Mouse (Mus musculus): ENCODE results near the gene Ercc1. TPM values are rescaled to one million over a fixed set of nuclear protein-coding genes. Genes with fewer than 3 reads are reported as not detected.
A peak's percentile ranks its signal among the peaks of the same experiment; 100 is the strongest.

Ercc1 gene
- total and polyA plus RNA-seq, 3 experiments, result 22.2 to 37.5 TPM; not detected in 1

GRCm38 (mm10) chr7:19319906-19320305 lies 24.7 kb upstream of the Ercc1 start:
- Histone ChIP-seq H3K9ac (ENCODE audit: control insufficient read depth, low read depth, low read length, poor library complexity, severe bottlenecking) (peak overlapping the region; percentile 52), H3K9me3 (replicated peaks; ENCODE audit: insufficient read depth, low read length) (no peaks in the 10 kb centered on the region), H3K27ac (ENCODE audit: control insufficient read depth, low read depth, low read length) (no peak overlapping the region), H3K4me1 (ENCODE audit: control insufficient read depth in 1 of 2, insufficient read depth in 2 of 2, low read length in 2 of 2) (peaks cover 0 to 25% of the 10 kb centered on the region in 2 experiments; a peak in 2 of 4 replicates), H3K36me3 (ENCODE audit: control insufficient read depth in 1 of 2, insufficient read depth in 2 of 2, low read length in 2 of 2) (no peaks in the 10 kb centered on the region), H3K79me2 (ENCODE audit: control insufficient read depth, insufficient read depth, low read length, poor library complexity) (no peaks in the 10 kb centered on the region), H3K4me3 (ENCODE audit: control insufficient read depth in 1 of 2, insufficient read depth in 1 of 2, low read depth in 2 of 2, low read length in 2 of 2) (peak overlapping the region in 1 of 2 experiments; percentile 66; a peak in 3 of 4 replicates), H3K27me3 (ENCODE audit: control insufficient read depth in 1 of 2, insufficient read depth in 2 of 2, low read length in 2 of 2) (peaks cover 0 to 2% of the 10 kb centered on the region in 2 experiments; a peak in 1 of 4 replicates)
- TF ChIP-seq MXI1 (IDR thresholded peaks at IDR 0.05; ENCODE audit: low read depth, low read length), result peak; percentile 90; the same call in 1 of the 2 replicates
- peak; percentile 32; the same call in 1 of the 2 replicates for TF ChIP-seq ELF1 (IDR thresholded peaks at IDR 0.05; ENCODE audit: low read depth, low read length)
- no peak for TF ChIP-seq EP300 (IDR thresholded peaks at IDR 0.05; ENCODE audit: low read depth in 1 of 2, low read length in 2 of 2)
- peak; percentile 96 for TF ChIP-seq SIN3A (IDR thresholded peaks at IDR 0.05; ENCODE audit: low read length)
- peak; percentile 66; the same call in 1 of the 2 replicates for TF ChIP-seq HCFC1 (IDR thresholded peaks at IDR 0.05; ENCODE audit: low read depth, low read length)
- DNase-seq (ENCODE audit: low read depth, low spot score), result peak; percentile 95

- H3K79me2 ChIP-seq (ENCODE audit: control insufficient read depth, insufficient read depth, low read length, poor library complexity), result no peaks in the 10 kb centered on the region
- H3K4me3 ChIP-seq (ENCODE audit: control insufficient read depth in 1 of 2, insufficient read depth in 1 of 2, low read depth in 2 of 2, low read length in 2 of 2), result no peak overlapping the region
- H3K4me1 ChIP-seq (ENCODE audit: control insufficient read depth in 1 of 2, insufficient read depth in 2 of 2, low read length in 2 of 2), result peaks cover 4 to 32% of the 10 kb centered on the region in 2 experiments
- H3K27me3 ChIP-seq (ENCODE audit: control insufficient read depth in 1 of 2, insufficient read depth in 2 of 2, low read length in 2 of 2), result peaks cover 0 to 2% of the 10 kb centered on the region in 2 experiments; a peak in 1 of 4 replicates
- H3K27ac ChIP-seq (ENCODE audit: control insufficient read depth, low read depth, low read length), result no peak overlapping the region
- peaks cover 0 to 5% of the 10 kb centered on the region in 2 experiments; a peak in 2 of 4 replicates for H3K36me3 ChIP-seq (ENCODE audit: control insufficient read depth in 1 of 2, insufficient read depth in 2 of 2, low read length in 2 of 2)
- TF ChIP-seq RAD21 (IDR thresholded peaks at IDR 0.05; ENCODE audit: low read depth, low read length) (no peak), ZKSCAN1 (IDR thresholded peaks at IDR 0.05; ENCODE audit: low read depth, low read length) (no peak), MEF2A (IDR thresholded peaks at IDR 0.05; ENCODE audit: extremely low read depth, insufficient replicate concordance, low read depth, low read length, poor library complexity, severe bottlenecking) (no peak), SIN3A (IDR thresholded peaks at IDR 0.05; ENCODE audit: low read length) (no peak), CHD2 (IDR thresholded peaks at IDR 0.05; ENCODE audit: low read length) (no peak), UBTF (IDR thresholded peaks at IDR 0.05; ENCODE audit: borderline replicate concordance, insufficient read depth, low read depth, low read length) (no peak), EP300 (IDR thresholded peaks at IDR 0.05; ENCODE audit: low read depth in 1 of 2, low read length in 2 of 2) (no peak), ZMIZ1 (IDR thresholded peaks at IDR 0.05; ENCODE audit: low read depth, low read length) (no peak), MAFK (IDR thresholded peaks at IDR 0.05; ENCODE audit: borderline replicate concordance, low read depth, low read length) (no peak), POLR2AphosphoS2 (IDR thresholded peaks at IDR 0.05; ENCODE audit: low read length) (no peak), RCOR1 (IDR thresholded peaks at IDR 0.05; ENCODE audit: low read depth, low read length) (no peak), E2F4 (IDR thresholded peaks at IDR 0.05; ENCODE audit: borderline replicate concordance, low read depth, low read length) (no peak), USF1 (IDR thresholded peaks at IDR 0.05; ENCODE audit: low read depth, low read length) (no peak), POLR2A (IDR thresholded peaks at IDR 0.05; ENCODE audit: control insufficient read depth in 1 of 2, insufficient read depth in 1 of 2, low read depth in 1 of 2, low read length in 2 of 2, poor library complexity in 1 of 2) (no peak), USF2 (IDR thresholded peaks at IDR 0.05; ENCODE audit: borderline replicate concordance in 1 of 2, insufficient read depth in 1 of 2, low read depth in 1 of 2, low read length in 2 of 2) (no peak), ZC3H11A (IDR thresholded peaks at IDR 0.05; ENCODE audit: low read depth, low read length) (no peak), SMC3 (IDR thresholded peaks at IDR 0.05; ENCODE audit: low read depth, low read length) (no peak), GABPA (IDR thresholded peaks at IDR 0.05; ENCODE audit: low read depth, low read length) (no peak), NRF1 (IDR thresholded peaks at IDR 0.05; ENCODE audit: insufficient read depth, low read depth, low read length, poor library complexity, severe bottlenecking) (no peak)
- H3K9ac ChIP-seq (ENCODE audit: control insufficient read depth, low read depth, low read length, poor library complexity, severe bottlenecking), result no peak overlapping the region
- DNase-seq (ENCODE audit: low read depth, low spot score), result no peak
- no peaks in the 10 kb centered on the region for H3K9me3 ChIP-seq (replicated peaks; ENCODE audit: insufficient read depth, low read length)
Measured at GRCm38 (mm10) chr7:19320637-19321036, 23.9 kb upstream of the Ercc1 start.
